Mouse (Mus musculus) liver (tissue): ENCODE measurements around the gene Foxa2.

Source experiments
- DNase-seq: peaks from one replicate; pipeline ENCODE4 v3.0.0-alpha.2; 2020; ENCODE audit warnings: mixed read lengths

The Foxa2 gene

GRCm38 (mm10) chr2:148003511-148003910 is 43.3 kb downstream of the Foxa2 start:
- DNase-seq, result no peak

- DNase-seq, result no peak
Observed at GRCm38 (mm10) chr2:147998206-147998966, 48.4 kb downstream of the Foxa2 start.

- DNase-seq, result no peak
Observed at GRCm38 (mm10) chr2:147996781-147997180, 50.0 kb downstream of the Foxa2 start.

GRCm38 (mm10) chr2:147993821-147994220 is 52.9 kb downstream of the Foxa2 start:
- no peak for DNase-seq

- no peak for DNase-seq
Observed at GRCm38 (mm10) chr2:147992935-147993679, 53.7 kb downstream of the Foxa2 start.
